In the genomic region with DNA sequence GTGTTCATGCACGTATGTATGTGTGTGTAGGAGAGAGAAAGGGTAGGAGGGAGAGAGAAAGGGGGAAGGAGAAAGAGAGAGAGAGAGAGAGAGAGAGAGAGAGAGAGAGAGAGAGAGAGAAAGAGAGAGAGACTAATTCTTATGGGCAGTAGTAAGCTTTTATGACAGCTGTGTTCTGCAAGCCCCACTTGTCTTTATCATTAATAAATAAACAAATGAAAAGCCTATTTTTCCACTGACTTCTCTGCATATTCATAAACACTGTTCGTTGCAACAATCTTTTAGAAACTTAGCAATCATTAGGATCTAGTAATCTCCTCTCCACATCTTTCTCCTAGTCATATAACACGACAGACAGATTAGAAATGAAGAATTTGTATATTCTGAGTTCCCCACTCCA, we compare ENCODE assay signal across 20 mouse cellular contexts.
"Had no signal": no experiment of that assay in that cellular context is flagged by ENCODE, and none has a peak within 500 bp of the region (broad histone marks: within the 10 kb centered on the region; RNA-seq: fewer than 3 reads in every experiment).

No protein-coding gene starts in this region.

- H3K9ac ChIP-seq: liver, embryonic 13.5 days; liver, embryonic 15.5 days; liver, postnatal 0 days; midbrain, embryonic 12.5 days; neural tube, embryonic 13.5 days; neural tube, embryonic 15.5 days had no signal

- H3K9me3 ChIP-seq: liver, embryonic 13.5 days; liver, embryonic 15.5 days; midbrain, embryonic 10.5 days; midbrain, embryonic 12.5 days; neural tube, embryonic 13.5 days; neural tube, embryonic 15.5 days had no signal

- DNase-seq: liver; liver, embryonic 13.5 days; liver, postnatal 0 days; midbrain, embryonic 14.5 days; retina, postnatal 1 day; right cerebral cortex, adult 18-20 months; right cerebral cortex, postnatal 25 days; right cerebral cortex, postnatal 4 days; spleen, adult 18-20 months; thymus, adult 18-20 months; thymus, postnatal 14 days; thymus, postnatal 36 days had no signal

- ATAC-seq: liver, postnatal 0 days; midbrain, embryonic 16.5 days had no signal

- H3K36me3 ChIP-seq: liver, embryonic 13.5 days; liver, embryonic 15.5 days; midbrain, embryonic 10.5 days; midbrain, embryonic 12.5 days; neural tube, embryonic 13.5 days; neural tube, embryonic 15.5 days had no signal

- H3K27ac ChIP-seq: liver, embryonic 13.5 days; liver, embryonic 15.5 days; midbrain, embryonic 10.5 days; midbrain, embryonic 12.5 days; neural tube, embryonic 13.5 days; neural tube, embryonic 15.5 days had no signal

- H3K27me3 ChIP-seq: liver, embryonic 13.5 days; liver, embryonic 15.5 days; midbrain, embryonic 12.5 days; neural tube, embryonic 13.5 days; neural tube, embryonic 15.5 days had no signal

- H3K4me3 ChIP-seq: liver, embryonic 13.5 days; liver, embryonic 15.5 days; midbrain, embryonic 10.5 days; midbrain, embryonic 12.5 days; myocyte; neural tube, embryonic 13.5 days; neural tube, embryonic 15.5 days had no signal

- H3K4me2 ChIP-seq: liver, embryonic 11.5 days; liver, embryonic 13.5 days; liver, embryonic 15.5 days; midbrain, embryonic 12.5 days; neural tube, embryonic 13.5 days; neural tube, embryonic 15.5 days had no signal

- H3K4me1 ChIP-seq: liver, embryonic 13.5 days; liver, embryonic 15.5 days; midbrain, embryonic 10.5 days; midbrain, embryonic 12.5 days; neural tube, embryonic 13.5 days; neural tube, embryonic 15.5 days had no signal
